Mouse (Mus musculus): ENCODE data around the gene Usp40. TPM values are rescaled to one million over a fixed set of nuclear protein-coding genes. Genes with fewer than 3 reads are reported as not detected.

Gene Usp40
- polyA plus RNA-seq, 1 experiment from 2014 or later = 54.0 TPM

DNA sequence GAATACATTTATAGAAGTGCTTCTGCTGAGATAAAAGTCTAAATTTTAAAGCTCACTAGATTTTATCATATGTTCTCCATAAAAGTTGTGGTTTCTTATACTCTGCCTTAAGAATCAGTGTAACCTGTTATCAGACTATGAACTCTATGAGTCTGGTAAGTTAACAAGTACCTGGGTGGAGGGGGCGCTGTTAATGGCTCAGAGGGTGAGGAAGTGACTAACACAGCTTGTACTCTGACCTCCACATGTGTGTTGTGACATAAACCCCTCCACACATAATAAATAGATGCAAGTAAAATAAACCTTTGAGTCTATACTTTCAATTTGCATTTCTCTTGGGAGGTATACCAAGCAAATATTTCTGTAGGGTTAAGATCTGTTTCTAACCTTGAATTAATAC is 97.9 kb downstream of the Usp40 start:
- WGBS = 78% methylated on average over 1 of the region's 1 CpGs

GRCm38 (mm10) chr1:87909565-87909964 is 98.8 kb downstream of the Usp40 start:
- no peaks in the 10 kb centered on the region for H3K4me1 ChIP-seq
- H3K4me3 ChIP-seq = no peak overlapping the region
- no peaks in the 10 kb centered on the region for H3K9me3 ChIP-seq
- H3K27me3 ChIP-seq = no peaks in the 10 kb centered on the region
- no peak for ATAC-seq (ENCODE audit: insufficient number of reproducible peaks, insufficient read depth, low FRiP score, low TSS enrichment, low read depth)
- no peak overlapping the region for H3K4me2 ChIP-seq
- H3K36me3 ChIP-seq = peaks cover 19% of the 10 kb centered on the region
- H3K27ac ChIP-seq = no peak overlapping the region
- H3K9ac ChIP-seq = no peak overlapping the region

More for the DNA sequence above, 97.9 kb downstream of the Usp40 start:
- no peak for ATAC-seq (ENCODE audit: insufficient number of reproducible peaks, insufficient read depth, low FRiP score, low TSS enrichment, low read depth)
- Histone ChIP-seq H3K4me3 (no peak overlapping the region), H3K27ac (no peak overlapping the region), H3K4me2 (no peak overlapping the region), H3K36me3 (peaks cover 24% of the 10 kb centered on the region), H3K9ac (no peak overlapping the region), H3K9me3 (no peaks in the 10 kb centered on the region), H3K4me1 (no peaks in the 10 kb centered on the region), H3K27me3 (no peaks in the 10 kb centered on the region)

GRCm38 (mm10) chr1:87908736-87909135 is 99.6 kb downstream of the Usp40 start:
- H3K27ac ChIP-seq = no peak overlapping the region
- ATAC-seq (ENCODE audit: insufficient number of reproducible peaks, insufficient read depth, low FRiP score, low TSS enrichment, low read depth) = no peak
- H3K9me3 ChIP-seq = no peaks in the 10 kb centered on the region
- WGBS = 79% methylated on average over 3 of the region's 3 CpGs
- no peaks in the 10 kb centered on the region for H3K27me3 ChIP-seq
- peaks cover 19% of the 10 kb centered on the region for H3K36me3 ChIP-seq
- H3K9ac ChIP-seq = no peak overlapping the region
- H3K4me2 ChIP-seq = no peak overlapping the region
- H3K4me3 ChIP-seq = no peak overlapping the region
- H3K4me1 ChIP-seq = no peaks in the 10 kb centered on the region

GRCm38 (mm10) chr1:87908006-87908405 is 100.3 kb downstream of the Usp40 start:
- no peak for ATAC-seq (ENCODE audit: insufficient number of reproducible peaks, insufficient read depth, low FRiP score, low TSS enrichment, low read depth)
- Histone ChIP-seq H3K4me3 (no peak overlapping the region), H3K9me3 (no peaks in the 10 kb centered on the region), H3K4me1 (no peaks in the 10 kb centered on the region), H3K9ac (no peak overlapping the region), H3K27me3 (no peaks in the 10 kb centered on the region), H3K27ac (no peak overlapping the region), H3K36me3 (peaks cover 22% of the 10 kb centered on the region), H3K4me2 (no peak overlapping the region)
- WGBS = 88% methylated on average over 2 of the region's 2 CpGs

DNA sequence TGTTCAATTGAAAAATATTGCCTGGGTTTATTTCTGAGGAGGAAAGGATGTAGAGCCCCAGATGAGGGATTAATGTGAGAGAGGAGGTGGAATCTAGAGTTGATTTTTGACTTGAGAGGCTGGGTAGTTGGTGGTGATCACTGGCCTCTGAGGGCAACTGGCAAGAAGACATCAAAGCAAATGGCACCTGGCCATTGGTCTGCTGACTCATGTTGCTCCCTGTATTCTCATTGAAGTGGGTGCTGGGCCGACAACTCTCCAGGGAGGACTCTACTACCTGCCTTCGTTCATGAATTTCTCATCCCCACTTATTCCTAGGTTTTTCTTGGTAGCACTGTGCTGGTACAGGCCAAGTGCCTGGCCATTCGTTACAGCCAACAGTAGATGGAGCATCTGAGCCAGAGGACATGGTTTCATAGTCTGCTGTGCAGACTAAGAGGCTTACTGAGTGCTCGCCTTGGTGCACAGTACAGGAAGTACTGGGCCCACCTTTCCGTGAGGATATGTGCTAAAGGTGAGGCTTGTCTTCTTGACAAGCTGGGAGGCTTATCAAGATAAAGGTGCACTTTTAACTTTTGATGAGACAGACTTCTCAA is 101.9 kb downstream of the Usp40 start:
- Histone ChIP-seq H3K4me1 (no peaks in the 10 kb centered on the region), H3K27ac (no peak overlapping the region), H3K27me3 (no peaks in the 10 kb centered on the region), H3K9me3 (no peaks in the 10 kb centered on the region), H3K4me3 (no peak overlapping the region), H3K36me3 (peaks cover 29% of the 10 kb centered on the region), H3K4me2 (no peak overlapping the region), H3K9ac (no peak overlapping the region)
- no peak for ATAC-seq (ENCODE audit: insufficient number of reproducible peaks, insufficient read depth, low FRiP score, low TSS enrichment, low read depth)
- WGBS = 92% methylated on average over 5 of the region's 5 CpGs

DNA sequence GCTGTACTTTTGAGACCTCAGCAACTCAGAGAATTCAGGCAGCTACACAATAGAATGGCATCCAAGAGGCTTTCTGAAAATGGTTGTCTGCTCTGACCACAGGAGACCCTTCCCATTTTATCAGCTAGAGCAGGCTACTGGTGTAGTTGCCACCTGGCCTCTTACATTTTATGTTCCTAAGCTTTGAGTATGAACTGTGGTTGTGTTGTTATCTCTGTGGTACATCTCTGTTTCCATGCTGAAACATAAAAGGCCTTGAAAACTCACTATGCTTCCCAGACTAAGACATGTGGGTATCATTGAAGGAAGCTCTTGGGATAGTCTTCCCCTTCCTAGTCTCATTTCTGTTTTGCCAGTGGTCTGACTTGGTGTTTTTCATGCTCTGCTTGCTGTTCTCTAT is 106.2 kb downstream of the Usp40 start:
- no peak for ATAC-seq (ENCODE audit: insufficient number of reproducible peaks, insufficient read depth, low FRiP score, low TSS enrichment, low read depth)
- no peaks in the 10 kb centered on the region for H3K4me1 ChIP-seq
- peaks cover 18% of the 10 kb centered on the region for H3K36me3 ChIP-seq
- H3K9me3 ChIP-seq = no peaks in the 10 kb centered on the region
- H3K27me3 ChIP-seq = no peaks in the 10 kb centered on the region
- H3K4me3 ChIP-seq = no peak overlapping the region
- no peak overlapping the region for H3K4me2 ChIP-seq
- no peak overlapping the region for H3K9ac ChIP-seq
- H3K27ac ChIP-seq = no peak overlapping the region

- Histone ChIP-seq H3K36me3 (peaks cover 12% of the 10 kb centered on the region), H3K4me3 (no peak overlapping the region), H3K27me3 (no peaks in the 10 kb centered on the region), H3K4me2 (no peak overlapping the region), H3K27ac (no peak overlapping the region), H3K4me1 (no peaks in the 10 kb centered on the region), H3K9ac (no peak overlapping the region), H3K9me3 (no peaks in the 10 kb centered on the region)
- ATAC-seq (ENCODE audit: insufficient number of reproducible peaks, insufficient read depth, low FRiP score, low TSS enrichment, low read depth) = no peak
- 79% methylated on average over 6 of the region's 6 CpGs for WGBS
Observed at GRCm38 (mm10) chr1:87900979-87901378, 107.4 kb downstream of the Usp40 start.

DNA sequence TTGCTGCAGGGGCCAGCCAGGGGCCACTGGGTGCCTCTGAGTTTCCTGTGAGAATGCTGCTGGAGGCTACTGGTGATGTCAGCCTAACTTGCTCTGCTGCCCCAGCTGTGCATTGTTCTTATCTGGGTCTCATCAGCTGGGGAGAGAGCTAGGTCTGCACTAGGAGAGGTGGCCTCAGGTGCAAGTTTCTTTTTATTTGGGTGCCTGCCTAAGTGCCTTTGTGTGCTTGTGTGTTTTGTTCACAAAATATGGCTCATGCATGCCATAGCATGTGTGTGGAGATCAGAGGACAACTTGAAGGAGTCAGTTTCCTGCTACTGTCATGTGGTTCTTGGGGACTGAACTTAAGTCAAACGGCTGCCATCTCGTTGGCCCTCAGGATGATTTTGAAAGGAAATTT is 108.7 kb downstream of the Usp40 start:
- no peak overlapping the region for H3K27ac ChIP-seq
- H3K9ac ChIP-seq = no peak overlapping the region
- no peak overlapping the region for H3K4me3 ChIP-seq
- H3K27me3 ChIP-seq = no peaks in the 10 kb centered on the region
- 65% methylated on average over 2 of the region's 2 CpGs for WGBS
- ATAC-seq (ENCODE audit: insufficient number of reproducible peaks, insufficient read depth, low FRiP score, low TSS enrichment, low read depth) = no peak
- no peaks in the 10 kb centered on the region for H3K9me3 ChIP-seq
- peaks cover 12% of the 10 kb centered on the region for H3K36me3 ChIP-seq
- no peaks in the 10 kb centered on the region for H3K4me1 ChIP-seq
- H3K4me2 ChIP-seq = no peak overlapping the region

GRCm38 (mm10) chr1:87896921-87897320 is 111.4 kb downstream of the Usp40 start:
- ATAC-seq (ENCODE audit: insufficient number of reproducible peaks, insufficient read depth, low FRiP score, low TSS enrichment, low read depth) = no peak
- no peak overlapping the region for H3K4me3 ChIP-seq
- WGBS = 93% methylated on average over 2 of the region's 2 CpGs

More at GRCm38 (mm10) chr1:87896921-87897320, 111.4 kb downstream of the Usp40 start:
- no peak overlapping the region for H3K4me2 ChIP-seq
- no peak overlapping the region for H3K9ac ChIP-seq
- H3K27me3 ChIP-seq = no peaks in the 10 kb centered on the region
- no peaks in the 10 kb centered on the region for H3K36me3 ChIP-seq
- no peaks in the 10 kb centered on the region for H3K9me3 ChIP-seq
- H3K27ac ChIP-seq = no peak overlapping the region
- no peaks in the 10 kb centered on the region for H3K4me1 ChIP-seq

Small RNA genes within 50 kb of the gene (microRNA-seq; reads per million reads assigned to microRNA genes)
- gene Gm25198 = not detected

Other genes starting within 250 kb of the Usp40 start
- gene Sag, start 204.9 kb downstream of the Usp40 start, polyA plus RNA-seq (2015; fragmentation: Nextera tagmentation; extraction: Ambion mirVana) = 2.1 and 3.2 TPM in 2 replicates
- gene Dgkd, start 155.3 kb downstream of the Usp40 start, polyA plus RNA-seq (2015; fragmentation: Nextera tagmentation; extraction: Ambion mirVana) = 28.8 and 33.0 TPM in 2 replicates
- gene Ugt1a10, start 46.8 kb upstream of the Usp40 start, polyA plus RNA-seq (2015; fragmentation: Nextera tagmentation; extraction: Ambion mirVana) = not detected in 2 replicates
- gene Ugt1a9, start 62.2 kb upstream of the Usp40 start, polyA plus RNA-seq (2015; fragmentation: Nextera tagmentation; extraction: Ambion mirVana) = not detected in 2 replicates
- not detected in 2 replicates for gene Ugt1a8, start 79.3 kb upstream of the Usp40 start, polyA plus RNA-seq (2015; fragmentation: Nextera tagmentation; extraction: Ambion mirVana)
- gene Ugt1a7c, start 86.5 kb upstream of the Usp40 start, polyA plus RNA-seq (2015; fragmentation: Nextera tagmentation; extraction: Ambion mirVana) = 1.6 and 1.7 TPM in 2 replicates
- 0.17 and 0.29 TPM in 2 replicates for gene Ugt1a6b, start 94.7 kb upstream of the Usp40 start, polyA plus RNA-seq (2015; fragmentation: Nextera tagmentation; extraction: Ambion mirVana)
- gene Ugt1a6a, start 126.3 kb upstream of the Usp40 start, polyA plus RNA-seq (2015; fragmentation: Nextera tagmentation; extraction: Ambion mirVana) = 4.4 and 4.8 TPM in 2 replicates
- gene Ugt1a5, start 157.5 kb upstream of the Usp40 start, polyA plus RNA-seq (2015; fragmentation: Nextera tagmentation; extraction: Ambion mirVana) = not detected in 2 replicates
- not detected in 2 replicates for gene Ugt1a2, start 192.1 kb upstream of the Usp40 start, polyA plus RNA-seq (2015; fragmentation: Nextera tagmentation; extraction: Ambion mirVana)
- 11.6 and 13.2 TPM in 2 replicates for gene Dnajb3, start 197.2 kb upstream of the Usp40 start, polyA plus RNA-seq (2015; fragmentation: Nextera tagmentation; extraction: Ambion mirVana)
- gene Ugt1a1, start 203.4 kb upstream of the Usp40 start, polyA plus RNA-seq (2015; fragmentation: Nextera tagmentation; extraction: Ambion mirVana) = not detected in 2 replicates
- 1.1 and 1.2 TPM in 2 replicates for gene Mroh2a, start 218.4 kb upstream of the Usp40 start, polyA plus RNA-seq (2015; fragmentation: Nextera tagmentation; extraction: Ambion mirVana)

Data from embryonic facial prominence, embryonic 13.5 days (tissue).